Comparison of ENCODE assay signal across 20 mouse cellular contexts in the genomic region with DNA sequence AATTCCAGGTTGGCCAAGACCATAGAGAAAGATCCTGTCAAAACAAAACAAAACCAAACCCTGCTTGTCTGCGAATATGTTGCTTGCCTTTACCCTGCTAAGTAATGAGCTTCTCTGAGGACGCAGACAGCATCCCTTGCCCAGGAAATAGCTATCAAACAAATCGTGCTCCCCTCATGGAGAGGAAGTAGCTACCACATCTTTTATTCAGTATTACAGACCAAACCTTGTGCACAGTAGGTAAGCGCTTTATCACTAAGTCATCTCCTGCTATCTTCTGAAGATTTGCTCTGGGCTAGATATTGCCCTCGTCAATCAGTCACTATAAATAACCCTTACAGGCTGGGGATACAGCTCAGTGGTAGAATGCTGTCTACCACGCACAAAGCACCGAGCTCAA. TPM values are rescaled to one million over a fixed set of nuclear protein-coding genes. Genes with fewer than 3 reads are reported as not detected.
A peak's percentile ranks its signal among the peaks of the same experiment; 100 is the strongest.
DNase-seq lines count a peak whose midpoint lies in the region; TF ChIP-seq lines count a peak whose summit lies in the region.
"Had no signal": no experiment of that assay in that cellular context is flagged by ENCODE, and none has a peak within 500 bp of the region (broad histone marks: within the 10 kb centered on the region; RNA-seq: fewer than 3 reads in every experiment).

No protein-coding gene starts in this region.

- no peak for TF ChIP-seq POLR2A in heart, adult 2 months (IDR thresholded peaks at IDR 0.05; ENCODE audit: insufficient read depth, low read depth, low read length)

- no peak for DNase-seq in heart, adult 2 months
- no peak for DNase-seq in heart, postnatal 14 days
- peak; percentile 72 for DNase-seq in CD4-positive helper T cell, adult 2 months (ENCODE audit: low read depth, low spot score)
- DNase-seq in CD8-positive naive resting alpha-beta T cell, adult 2 months (ENCODE audit: low read depth in 2 of 2, low spot score in 2 of 2): peak; percentile 34 to 55
- peak; percentile 78 for DNase-seq in induced T-regulatory cell, adult 2 months (ENCODE audit: low read depth)
- no peak for DNase-seq in adrenal gland, postnatal 25 days
- DNase-seq in left cerebral cortex, adult 18-20 months (ENCODE audit: low spot score in 2 of 2): no peak
- no peak for DNase-seq in lung, adult 18-20 months
- DNase-seq: adrenal gland, postnatal 10 days; cerebellum, adult 18-20 months; cerebellum, postnatal 10 days; embryo, embryonic 11 days; gastrocnemius, postnatal 25 days; heart, adult 18-20 months; kidney, adult 9 months had no signal

- H3K36me3 ChIP-seq in heart, adult 2 months (ENCODE audit: control insufficient read depth, insufficient read depth, low read length): peaks cover 6% of the 10 kb centered on the region

- peaks cover 6% of the 10 kb centered on the region for H3K79me2 ChIP-seq in heart, adult 2 months (replicated peaks; ENCODE audit: control insufficient read depth, insufficient read depth, low read length)

- H3K4me1 ChIP-seq in heart, adult 2 months (ENCODE audit: control insufficient read depth, insufficient read depth, low read length): peaks cover 28% of the 10 kb centered on the region

- 64% methylated on average over 7 of the region's 7 CpGs for WGBS in heart, adult 2 months

- intact Hi-C loops in heart, adult 2 months (cut with DNase I): no loop called here
- intact Hi-C loops in heart, postnatal 14 days (cut with DNase I): no loop called here

- peak overlapping the region; percentile 47 for H3K27ac ChIP-seq in heart, adult 2 months
- H3K27ac ChIP-seq: embryonic facial prominence, embryonic 15.5 days; heart, embryonic 15.5 days; hindbrain, embryonic 10.5 days; hindbrain, embryonic 14.5 days had no signal

- H3K4me3 ChIP-seq in heart, adult 2 months: no peak overlapping the region
- H3K4me3 ChIP-seq: embryonic facial prominence, embryonic 15.5 days; erythroblast, embryonic 14.5 days; heart, embryonic 15.5 days; hindbrain, embryonic 10.5 days had no signal

- no peak for TF ChIP-seq CTCF in heart, adult 2 months (IDR thresholded peaks at IDR 0.05)

- H3K27me3 ChIP-seq in heart, adult 2 months (ENCODE audit: control insufficient read depth, insufficient read depth, low read length): no peaks in the 10 kb centered on the region
- H3K27me3 ChIP-seq: embryonic facial prominence, embryonic 15.5 days; heart, embryonic 15.5 days had no signal

- no peak for TF ChIP-seq EP300 in heart, adult 2 months (IDR thresholded peaks at IDR 0.05; ENCODE audit: insufficient read depth, low read depth, low read length)

- no peak overlapping the region for H3K9ac ChIP-seq in heart, adult 2 months (ENCODE audit: low read depth, low read length)
- H3K9ac ChIP-seq: embryonic facial prominence, embryonic 15.5 days; heart, embryonic 15.5 days; hindbrain, embryonic 14.5 days had no signal

RNA-seq across cellular contexts. Expression of a gene that starts 20.8 kb away (rescaled TPM):
- total RNA-seq in heart, adult 2 months (2021): 10 to 100 TPM; 21.3 to 27.7 TPM
- polyA plus RNA-seq in heart, adult 2 months (2012; rRNA removed): 37.3 and 40.1 TPM in 2 replicates
- 10 to 100 TPM; 17.6 to 21.6 TPM for total RNA-seq in heart, postnatal 14 days (2021)
- 20.9 and 23.0 TPM in 2 replicates for total RNA-seq in adrenal gland, postnatal 25 days (2021)
- 10 to 100 TPM; 35.5 to 39.2 TPM for total RNA-seq in left cerebral cortex, adult 18-20 months (2021)

RNA-seq across cellular contexts. Expression of a gene that starts 27.2 kb away (rescaled TPM):
- 1 to 10 TPM; 1.2 TPM for total RNA-seq in heart, adult 2 months (2021)
- 1.4 and 2.0 TPM in 2 replicates for polyA plus RNA-seq in heart, adult 2 months (2012; rRNA removed)
- 1 to 10 TPM; 1.9 TPM for total RNA-seq in heart, postnatal 14 days (2021)
- 1.3 and 1.7 TPM in 2 replicates for total RNA-seq in adrenal gland, postnatal 25 days (2021)
- 1 to 10 TPM; 1.4 to 2.6 TPM for total RNA-seq in left cerebral cortex, adult 18-20 months (2021)

RNA-seq across cellular contexts. Expression of a gene that starts 43.3 kb away (rescaled TPM):
- 10 to 100 TPM; 11.7 to 12.1 TPM for total RNA-seq in heart, adult 2 months (2021)
- polyA plus RNA-seq in heart, adult 2 months (2012; rRNA removed): 9.5 and 11.7 TPM in 2 replicates
- 10 to 100 TPM; 10.4 to 10.7 TPM for total RNA-seq in heart, postnatal 14 days (2021)
- total RNA-seq in adrenal gland, postnatal 25 days (2021): 17.1 and 24.6 TPM in 2 replicates
- 1 to 10 TPM; 7.1 to 9.7 TPM for total RNA-seq in left cerebral cortex, adult 18-20 months (2021)

RNA-seq across cellular contexts. Expression of a gene that starts 45.0 kb away (rescaled TPM):
- 1 to 10 TPM; 6.8 to 7.3 TPM for total RNA-seq in heart, adult 2 months (2021)
- 12.1 and 17.7 TPM in 2 replicates for polyA plus RNA-seq in heart, adult 2 months (2012; rRNA removed)
- 1 to 10 TPM; 7.7 to 8.6 TPM for total RNA-seq in heart, postnatal 14 days (2021)
- total RNA-seq in adrenal gland, postnatal 25 days (2021): 15.8 and 16.1 TPM in 2 replicates
- total RNA-seq in left cerebral cortex, adult 18-20 months (2021): 10 to 100 TPM in 1 of 2 experiments, 1 to 10 TPM in 1; 9.9 to 11.6 TPM

RNA-seq across cellular contexts. Expression of a gene that starts 54.6 kb away (rescaled TPM):
- total RNA-seq in heart, adult 2 months (2021): 1 to 10 TPM; 3.4 to 5.0 TPM
- 1.9 and 2.1 TPM in 2 replicates for polyA plus RNA-seq in heart, adult 2 months (2012; rRNA removed)
- 1 to 10 TPM; 4.2 to 4.9 TPM for total RNA-seq in heart, postnatal 14 days (2021)
- 5.9 and 8.3 TPM in 2 replicates for total RNA-seq in adrenal gland, postnatal 25 days (2021)
- total RNA-seq in left cerebral cortex, adult 18-20 months (2021): 1 to 10 TPM; 8.3 to 10.0 TPM

Comparison
In these comparisons a context has a peak if more than half of its experiments do, and no peak if none do; other contexts are left out.
1. DNase-seq: peak in CD4-positive helper T cell, adult 2 months (single experiment), CD8-positive naive resting alpha-beta T cell, adult 2 months (2 of 2) and induced T-regulatory cell, adult 2 months (single experiment); none in heart, adult 2 months (0 of 2), heart, postnatal 14 days (0 of 2), adrenal gland, postnatal 25 days (single experiment), left cerebral cortex, adult 18-20 months (0 of 2) and lung, adult 18-20 months (0 of 2).